Mouse (Mus musculus) lung, postnatal 0 days (tissue): ENCODE results near the gene Lrrtm4.

ENCODE experiments used
- CTCF ChIP-seq: IDR thresholded peaks from 2 replicates; pipeline ENCODE4 v1.5.1; 2016; ENCODE audit warnings: antibody characterized with exemption, mild to moderate bottlenecking
- EP300 ChIP-seq: IDR thresholded peaks from 2 replicates; pipeline ENCODE4 v1.6.1; 2016; ENCODE audit warnings: antibody characterized with exemption, mild to moderate bottlenecking, control low read depth

GRCm38 (mm10) chr6:80582225-80582624 is 563.5 kb downstream of the Lrrtm4 start:
- no peak for TF ChIP-seq CTCF
- TF ChIP-seq EP300, result no peak
